Mouse (Mus musculus): ENCODE data around the gene Acad9. TPM values are rescaled to one million over a fixed set of nuclear protein-coding genes. Genes with fewer than 3 reads are reported as not detected.

Acad9 gene
- polyA plus RNA-seq, 1 experiment from 2014 or later: 92.8 TPM

GRCm38 (mm10) chr3:36079886-36080285 is 14.1 kb downstream of the Acad9 start:
- Histone ChIP-seq H3K4me3 (ENCODE audit: low read depth, low read length) (no peak overlapping the region), H3K9ac (ENCODE audit: low read length) (no peak overlapping the region), H3K9me3 (ENCODE audit: control insufficient read depth, low read length) (no peaks in the 10 kb centered on the region), H3K36me3 (ENCODE audit: control insufficient read depth, insufficient read depth, low read length) (peaks cover 25% of the 10 kb centered on the region), H3K27ac (ENCODE audit: low read depth, low read length) (no peak overlapping the region), H3K4me2 (no peak overlapping the region), H3K4me1 (ENCODE audit: control insufficient read depth, insufficient read depth, low read length) (no peaks in the 10 kb centered on the region), H3K27me3 (ENCODE audit: control insufficient read depth, insufficient read depth, low read length) (no peaks in the 10 kb centered on the region)
- 90% methylated on average over 5 of the region's 5 CpGs for WGBS
- ATAC-seq (ENCODE audit: low FRiP score) (no peak), DNase-seq (ENCODE audit: low spot score, missing footprints) (no peak)

GRCm38 (mm10) chr3:36080741-36081140 is 15.0 kb downstream of the Acad9 start:
- Histone ChIP-seq H3K4me3 (ENCODE audit: low read depth, low read length) (no peak overlapping the region), H3K27me3 (ENCODE audit: control insufficient read depth, insufficient read depth, low read length) (no peaks in the 10 kb centered on the region), H3K9ac (ENCODE audit: low read length) (no peak overlapping the region), H3K36me3 (ENCODE audit: control insufficient read depth, insufficient read depth, low read length) (peaks cover 26% of the 10 kb centered on the region), H3K4me2 (no peak overlapping the region), H3K4me1 (ENCODE audit: control insufficient read depth, insufficient read depth, low read length) (no peaks in the 10 kb centered on the region), H3K27ac (ENCODE audit: low read depth, low read length) (no peak overlapping the region), H3K9me3 (ENCODE audit: control insufficient read depth, low read length) (no peaks in the 10 kb centered on the region)
- DNase-seq (ENCODE audit: low spot score, missing footprints) (no peak), ATAC-seq (ENCODE audit: low FRiP score) (no peak)
- WGBS: 92% methylated on average over 5 of the region's 5 CpGs

GRCm38 (mm10) chr3:36082843-36083242 is 17.1 kb downstream of the Acad9 start:
- Histone ChIP-seq H3K27ac (ENCODE audit: low read depth, low read length) (no peak overlapping the region), H3K4me3 (ENCODE audit: low read depth, low read length) (no peak overlapping the region), H3K36me3 (ENCODE audit: control insufficient read depth, insufficient read depth, low read length) (peaks cover 19% of the 10 kb centered on the region), H3K4me1 (ENCODE audit: control insufficient read depth, insufficient read depth, low read length) (no peaks in the 10 kb centered on the region), H3K9me3 (ENCODE audit: control insufficient read depth, low read length) (no peaks in the 10 kb centered on the region), H3K9ac (ENCODE audit: low read length) (no peak overlapping the region), H3K4me2 (no peak overlapping the region), H3K27me3 (ENCODE audit: control insufficient read depth, insufficient read depth, low read length) (no peaks in the 10 kb centered on the region)
- no peak for DNase-seq (ENCODE audit: low spot score, missing footprints)
- ATAC-seq (ENCODE audit: low FRiP score): no peak
- WGBS: 94% methylated on average over 4 of the region's 4 CpGs

- Histone ChIP-seq H3K4me3 (ENCODE audit: low read depth, low read length) (no peak overlapping the region), H3K27ac (ENCODE audit: low read depth, low read length) (no peak overlapping the region), H3K9me3 (ENCODE audit: control insufficient read depth, low read length) (no peaks in the 10 kb centered on the region), H3K36me3 (ENCODE audit: control insufficient read depth, insufficient read depth, low read length) (peaks cover 21% of the 10 kb centered on the region), H3K4me2 (no peak overlapping the region), H3K27me3 (ENCODE audit: control insufficient read depth, insufficient read depth, low read length) (no peaks in the 10 kb centered on the region), H3K4me1 (ENCODE audit: control insufficient read depth, insufficient read depth, low read length) (no peaks in the 10 kb centered on the region), H3K9ac (ENCODE audit: low read length) (no peak overlapping the region)
- WGBS: 94% methylated on average over 7 of the region's 7 CpGs
- ATAC-seq (ENCODE audit: low FRiP score): no peak
- DNase-seq (ENCODE audit: low spot score, missing footprints): no peak
Measured at GRCm38 (mm10) chr3:36083381-36083780, 17.6 kb downstream of the Acad9 start.

DNA sequence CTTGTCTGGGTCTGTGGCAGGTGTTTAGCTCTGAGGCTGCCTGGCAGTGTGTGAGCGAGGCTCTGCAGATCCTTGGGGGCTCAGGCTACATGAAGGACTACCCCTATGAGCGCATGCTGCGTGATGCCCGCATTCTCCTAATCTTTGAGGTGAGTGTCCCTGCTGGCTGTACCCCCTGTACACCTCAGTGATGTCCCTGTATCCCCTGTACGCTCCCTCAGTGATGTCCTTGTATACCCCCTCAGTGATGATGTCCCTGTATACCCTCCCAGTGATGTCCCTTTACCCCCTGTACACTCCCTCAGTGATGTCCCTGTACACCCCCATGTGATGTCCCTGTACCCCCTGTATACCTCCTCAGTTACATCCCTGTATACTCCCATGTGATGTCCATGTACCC is 19.6 kb downstream of the Acad9 start:
- Histone ChIP-seq H3K4me3 (ENCODE audit: low read depth, low read length) (no peak overlapping the region), H3K27me3 (ENCODE audit: control insufficient read depth, insufficient read depth, low read length) (no peaks in the 10 kb centered on the region), H3K27ac (ENCODE audit: low read depth, low read length) (no peak overlapping the region), H3K36me3 (ENCODE audit: control insufficient read depth, insufficient read depth, low read length) (peaks cover 30% of the 10 kb centered on the region), H3K4me2 (no peak overlapping the region), H3K9me3 (ENCODE audit: control insufficient read depth, low read length) (no peaks in the 10 kb centered on the region), H3K9ac (ENCODE audit: low read length) (no peak overlapping the region), H3K4me1 (ENCODE audit: control insufficient read depth, insufficient read depth, low read length) (no peaks in the 10 kb centered on the region)
- 96% methylated on average over 5 of the region's 5 CpGs for WGBS
- ATAC-seq (ENCODE audit: low FRiP score): no peak
- no peak for DNase-seq (ENCODE audit: low spot score, missing footprints)

GRCm38 (mm10) chr3:36087591-36087990 is 21.8 kb downstream of the Acad9 start:
- Histone ChIP-seq H3K36me3 (ENCODE audit: control insufficient read depth, insufficient read depth, low read length) (peaks cover 26% of the 10 kb centered on the region), H3K4me1 (ENCODE audit: control insufficient read depth, insufficient read depth, low read length) (no peaks in the 10 kb centered on the region), H3K9ac (ENCODE audit: low read length) (no peak overlapping the region), H3K4me2 (no peak overlapping the region), H3K4me3 (ENCODE audit: low read depth, low read length) (no peak overlapping the region), H3K27me3 (ENCODE audit: control insufficient read depth, insufficient read depth, low read length) (no peaks in the 10 kb centered on the region), H3K27ac (ENCODE audit: low read depth, low read length) (no peak overlapping the region), H3K9me3 (ENCODE audit: control insufficient read depth, low read length) (no peaks in the 10 kb centered on the region)
- no peak for ATAC-seq (ENCODE audit: low FRiP score)
- no peak for DNase-seq (ENCODE audit: low spot score, missing footprints)
- WGBS: 89% methylated on average over 9 of the region's 9 CpGs

DNA sequence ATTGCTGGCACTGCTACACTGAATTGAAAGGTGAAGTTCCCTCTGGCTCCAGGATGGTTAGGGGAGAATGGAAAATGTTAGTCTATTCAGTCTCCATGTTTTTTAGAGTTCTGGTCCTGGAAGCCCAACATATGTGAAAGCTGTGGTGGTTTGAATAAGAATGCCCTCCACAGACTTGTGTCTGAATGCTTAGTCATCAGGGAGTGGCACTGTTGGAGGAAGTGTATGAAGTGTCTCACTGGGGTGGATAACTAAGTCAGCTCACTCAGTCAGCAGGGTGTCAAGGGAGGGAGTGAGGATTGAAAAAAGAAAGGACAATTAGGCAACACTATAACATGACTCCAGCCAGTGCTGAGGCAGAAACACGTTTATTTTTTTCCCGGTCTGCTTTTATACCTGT is 29.6 kb downstream of the Acad9 start:
- Histone ChIP-seq H3K36me3 (ENCODE audit: control insufficient read depth, insufficient read depth, low read length) (no peaks in the 10 kb centered on the region), H3K4me1 (ENCODE audit: control insufficient read depth, insufficient read depth, low read length) (no peaks in the 10 kb centered on the region), H3K9me3 (ENCODE audit: control insufficient read depth, low read length) (no peaks in the 10 kb centered on the region), H3K4me2 (no peak overlapping the region), H3K27me3 (ENCODE audit: control insufficient read depth, insufficient read depth, low read length) (no peaks in the 10 kb centered on the region), H3K9ac (ENCODE audit: low read length) (no peak overlapping the region), H3K27ac (ENCODE audit: low read depth, low read length) (no peak overlapping the region), H3K4me3 (ENCODE audit: low read depth, low read length) (no peak overlapping the region)
- ATAC-seq (ENCODE audit: low FRiP score) (no peak), DNase-seq (ENCODE audit: low spot score, missing footprints) (no peak)
- WGBS: 93% methylated on average over 2 of the region's 2 CpGs

DNA sequence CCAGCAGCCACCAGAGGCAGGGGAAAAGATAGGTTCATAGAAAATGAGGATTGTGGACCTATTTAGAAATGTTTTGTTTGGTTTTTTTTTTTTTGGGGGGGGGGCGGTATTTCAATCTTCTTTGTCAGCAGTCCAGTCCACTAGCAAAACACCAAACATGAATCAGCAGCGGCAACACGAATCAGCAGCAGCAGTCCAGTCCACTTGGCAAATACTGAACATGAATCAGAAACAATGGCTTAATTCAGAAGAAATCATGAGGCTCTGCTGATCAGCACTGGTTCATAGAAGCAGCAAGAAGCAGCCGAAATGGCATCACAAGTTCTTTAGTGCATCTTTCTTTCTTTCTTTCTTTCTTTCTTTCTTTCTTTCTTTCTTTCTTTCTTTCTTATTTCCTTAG is 50.3 kb downstream of the Acad9 start:
- no peak for ATAC-seq (ENCODE audit: low FRiP score)
- Histone ChIP-seq H3K9me3 (ENCODE audit: control insufficient read depth, low read length) (no peaks in the 10 kb centered on the region), H3K27me3 (ENCODE audit: control insufficient read depth, insufficient read depth, low read length) (no peaks in the 10 kb centered on the region), H3K9ac (ENCODE audit: low read length) (no peak overlapping the region), H3K4me2 (no peak overlapping the region), H3K4me3 (ENCODE audit: low read depth, low read length) (no peak overlapping the region), H3K27ac (ENCODE audit: low read depth, low read length) (no peak overlapping the region), H3K4me1 (ENCODE audit: control insufficient read depth, insufficient read depth, low read length) (no peaks in the 10 kb centered on the region), H3K36me3 (ENCODE audit: control insufficient read depth, insufficient read depth, low read length) (no peaks in the 10 kb centered on the region)
- no peak for DNase-seq (ENCODE audit: low spot score, missing footprints)
- WGBS: 78% methylated on average over 4 of the region's 4 CpGs

DNA sequence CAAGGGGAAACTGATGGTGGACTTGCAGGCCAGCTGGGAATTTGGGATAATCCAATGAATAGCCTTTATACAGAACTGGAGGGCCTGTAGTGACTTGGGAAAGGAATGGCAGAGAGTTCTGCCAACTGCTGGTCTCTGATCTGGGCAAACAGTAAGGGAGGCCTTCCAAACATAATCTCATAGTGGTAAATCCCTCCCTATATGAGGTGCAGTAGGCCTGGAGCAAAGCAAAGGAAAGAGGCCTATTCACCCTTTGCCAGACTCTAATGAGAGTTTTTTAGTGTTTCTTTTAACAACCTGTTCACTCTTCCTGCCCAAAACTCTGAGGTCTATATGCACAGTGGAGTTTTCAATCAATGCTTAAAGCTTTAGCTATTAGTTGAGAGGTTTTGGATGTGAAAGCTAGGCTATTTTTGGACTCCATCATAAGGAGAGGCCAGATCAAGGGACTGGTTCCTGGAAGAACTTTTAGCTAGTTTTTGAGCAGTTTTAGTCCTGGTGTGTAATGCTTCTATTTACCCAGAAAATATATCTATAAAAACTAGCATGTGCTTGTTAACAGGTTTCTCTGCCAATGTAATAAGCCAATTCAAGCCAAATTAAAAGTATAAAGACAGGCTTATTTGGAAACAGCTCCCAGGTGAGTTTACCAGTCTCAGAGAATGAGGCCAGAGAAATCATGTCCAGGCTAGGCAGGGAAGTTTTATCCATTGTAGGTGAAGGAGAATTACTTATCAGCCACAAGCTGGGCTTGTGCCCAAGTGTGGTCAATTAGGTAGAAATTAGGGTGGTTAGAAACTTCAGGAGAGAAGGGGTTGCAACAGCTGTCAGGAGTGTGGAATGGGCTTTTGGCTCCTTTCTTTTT is 54.1 kb downstream of the Acad9 start:
- DNase-seq (ENCODE audit: low spot score, missing footprints) (no peak), ATAC-seq (ENCODE audit: low FRiP score) (no peak)
- Histone ChIP-seq H3K9ac (ENCODE audit: low read length) (no peak overlapping the region), H3K4me3 (ENCODE audit: low read depth, low read length) (no peak overlapping the region), H3K27me3 (ENCODE audit: control insufficient read depth, insufficient read depth, low read length) (no peaks in the 10 kb centered on the region), H3K4me1 (ENCODE audit: control insufficient read depth, insufficient read depth, low read length) (no peaks in the 10 kb centered on the region), H3K9me3 (ENCODE audit: control insufficient read depth, low read length) (peaks cover 3% of the 10 kb centered on the region), H3K27ac (ENCODE audit: low read depth, low read length) (no peak overlapping the region), H3K36me3 (ENCODE audit: control insufficient read depth, insufficient read depth, low read length) (no peaks in the 10 kb centered on the region), H3K4me2 (no peak overlapping the region)

All from midbrain, embryonic 11.5 days (tissue).